Mouse (Mus musculus) hindbrain, embryonic 11.5 days (tissue): Measurements from ENCODE around the gene Pccb. TPM values are rescaled to one million over a fixed set of nuclear protein-coding genes. Genes with fewer than 3 reads are reported as not detected.

Experiments used
- ATAC-seq: fragments of 200-750 bp; cut with Nextera tagmentation; 2 replicates; pipeline ENCODE4 v1.8.0; 2017; ENCODE audit warnings: mild to moderate bottlenecking, moderate TSS enrichment, moderate library complexity; ENCODE audit not compliant: low FRiP score
- DNase-seq: peaks from one replicate; pipeline ENCODE4 v3.0.0-alpha.2; 2015; ENCODE audit warnings: low spot score
- H3K27ac ChIP-seq: fragments of 300-500 bp; sonication (generic); 2 replicates; pipeline ENCODE4 v1.5.1; 2014; ENCODE audit warnings: mild to moderate bottlenecking, low read depth, low read length
- H3K27me3 ChIP-seq: fragments of 300-500 bp; sonication (generic); 2 replicates; pipeline ENCODE4 v1.6.1; 2014; ENCODE audit warnings: mild to moderate bottlenecking, low read length, moderate library complexity, mixed read lengths; ENCODE audit not compliant: control insufficient read depth, insufficient read depth
- H3K36me3 ChIP-seq: fragments of 300-500 bp; sonication (generic); 2 replicates; pipeline ENCODE4 v1.6.1; 2014; ENCODE audit warnings: mild to moderate bottlenecking, low read length, moderate library complexity, mixed read lengths; ENCODE audit not compliant: control insufficient read depth, insufficient read depth
- H3K4me1 ChIP-seq: fragments of 300-500 bp; sonication (generic); replicated peaks from 2 replicates; pipeline ENCODE4 v1.6.1; 2014; ENCODE audit warnings: low read length, mixed read lengths; ENCODE audit not compliant: control insufficient read depth, insufficient read depth
- H3K4me2 ChIP-seq: fragments of 300-500 bp; sonication (generic); replicated peaks from 2 replicates; pipeline ENCODE4 v1.6.1; 2014; ENCODE audit warnings: mild to moderate bottlenecking, low read depth, low read length
- H3K4me3 ChIP-seq: fragments of 300-500 bp; sonication (generic); 2 replicates; pipeline ENCODE4 v1.5.1; 2014; ENCODE audit warnings: low read depth, low read length
- H3K9ac ChIP-seq: fragments of 300-500 bp; sonication (generic); 2 replicates; pipeline ENCODE4 v1.6.1; 2014; ENCODE audit warnings: low read depth, low read length
- H3K9me3 ChIP-seq: fragments of 300-500 bp; sonication (generic); 2 replicates; pipeline ENCODE4 v1.6.1; 2016; ENCODE audit warnings: low read length; ENCODE audit not compliant: control insufficient read depth
- WGBS: fragments of 180-500 bp; shearing (Covaris S2); extraction: QIAGEN DNeasy Blood & Tissue Kit; methylation state at CpG from one replicate; pipeline ENCODE4 v1.1.7; 2014; 5-methylcytosine and 5-hydroxymethylcytosine counted together
- polyA plus RNA-seq: library from polyadenylated mRNA; unstranded; fragments of >200 nt; fragmentation: Nextera tagmentation; extraction: Ambion mirVana; gene quantifications from 2 replicates; pipeline ENCODE4 v1.2.1, GENCODE M21; 2014

The Pccb gene
- polyA plus RNA-seq, 1 experiment from 2014 or later: 18.0 TPM

DNA sequence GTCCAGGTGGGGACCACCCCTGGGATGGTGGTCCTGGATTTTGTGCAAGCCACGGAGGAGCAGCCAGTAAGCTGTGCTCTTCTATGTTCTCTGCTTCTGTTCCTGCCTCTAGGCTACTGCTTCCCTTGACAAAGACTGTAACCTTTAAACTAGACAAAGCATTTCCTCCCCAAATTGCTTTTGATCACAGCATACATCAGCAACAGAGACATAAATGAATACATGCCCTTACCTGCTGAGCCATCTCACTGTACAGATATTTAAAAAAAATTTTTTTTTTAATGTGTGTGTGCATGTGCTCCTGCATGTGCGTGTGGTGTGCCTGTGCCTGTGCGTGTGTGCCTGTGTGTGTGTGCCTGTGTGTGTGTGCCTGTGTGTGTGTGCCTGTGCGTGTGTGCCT is 22.5 kb upstream of the Pccb start:
- Histone ChIP-seq H3K36me3 (no peaks in the 10 kb centered on the region), H3K4me1 (no peaks in the 10 kb centered on the region), H3K27ac (no peak overlapping the region), H3K4me3 (no peak overlapping the region), H3K4me2 (no peak overlapping the region), H3K9ac (no peak overlapping the region), H3K27me3 (no peaks in the 10 kb centered on the region), H3K9me3 (no peaks in the 10 kb centered on the region)
- WGBS: 95% methylated on average over 4 of the region's 4 CpGs
- no peak for DNase-seq
- no peak for ATAC-seq

- Histone ChIP-seq H3K27me3 (no peaks in the 10 kb centered on the region), H3K9me3 (no peaks in the 10 kb centered on the region), H3K4me3 (no peak overlapping the region), H3K4me2 (no peak overlapping the region), H3K36me3 (no peaks in the 10 kb centered on the region), H3K9ac (no peak overlapping the region), H3K4me1 (no peaks in the 10 kb centered on the region), H3K27ac (no peak overlapping the region)
- 73% methylated on average over 14 of the region's 14 CpGs for WGBS
- ATAC-seq (no peak), DNase-seq (no peak)
These were observed 18.6 kb upstream of the Pccb start for GRCm38 (mm10) chr9:101053279-101053678.

GRCm38 (mm10) chr9:101052691-101053090 is 18.0 kb upstream of the Pccb start:
- H3K27ac ChIP-seq: no peak overlapping the region
- no peaks in the 10 kb centered on the region for H3K36me3 ChIP-seq
- no peak overlapping the region for H3K4me3 ChIP-seq
- no peaks in the 10 kb centered on the region for H3K27me3 ChIP-seq
- 85% methylated on average over 6 of the region's 6 CpGs for WGBS
- no peaks in the 10 kb centered on the region for H3K4me1 ChIP-seq
- ATAC-seq (no peak), DNase-seq (no peak)
- no peak overlapping the region for H3K9ac ChIP-seq
- no peaks in the 10 kb centered on the region for H3K9me3 ChIP-seq
- no peak overlapping the region for H3K4me2 ChIP-seq

DNA sequence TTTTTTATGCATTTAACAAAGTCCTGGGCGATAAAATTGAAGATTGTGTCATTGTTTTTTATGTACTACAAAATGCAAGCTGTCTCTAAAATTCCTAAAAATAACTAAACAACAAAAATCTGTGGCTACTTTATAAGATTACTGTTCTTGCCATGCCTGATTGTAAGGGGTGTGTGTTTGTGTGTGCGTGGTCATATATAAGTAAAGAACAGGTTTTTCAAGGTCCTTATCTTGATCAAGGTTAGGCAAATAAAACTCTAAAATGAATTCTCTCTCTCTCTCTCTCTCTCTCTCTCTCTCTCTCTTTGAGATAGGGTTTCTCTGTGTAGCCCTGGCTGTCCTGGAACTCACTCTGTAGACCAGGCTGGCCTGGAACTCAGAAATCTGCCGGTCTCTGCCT is 17.3 kb upstream of the Pccb start:
- Histone ChIP-seq H3K36me3 (no peaks in the 10 kb centered on the region), H3K4me2 (no peak overlapping the region), H3K4me3 (no peak overlapping the region), H3K27me3 (no peaks in the 10 kb centered on the region), H3K9me3 (no peaks in the 10 kb centered on the region), H3K9ac (no peak overlapping the region), H3K27ac (no peak overlapping the region), H3K4me1 (no peaks in the 10 kb centered on the region)
- ATAC-seq: no peak
- 95% methylated on average over 3 of the region's 3 CpGs for WGBS
- no peak for DNase-seq

GRCm38 (mm10) chr9:101045710-101046338 is 11.1 kb upstream of the Pccb start:
- peak; percentile 13 for DNase-seq
- Histone ChIP-seq H3K4me1 (no peaks in the 10 kb centered on the region), H3K27ac (no peak overlapping the region), H3K9ac (no peak overlapping the region), H3K27me3 (no peaks in the 10 kb centered on the region), H3K4me3 (no peak overlapping the region), H3K36me3 (no peaks in the 10 kb centered on the region), H3K4me2 (no peak overlapping the region), H3K9me3 (no peaks in the 10 kb centered on the region)
- 67% methylated on average over 15 of the region's 15 CpGs for WGBS
- ATAC-seq: no peak

- H3K4me3 ChIP-seq: no peak overlapping the region
- WGBS: 83% methylated on average over 9 of the region's 9 CpGs
- ATAC-seq: no peak
These were observed 7.6 kb upstream of the Pccb start for GRCm38 (mm10) chr9:101042249-101042648.

GRCm38 (mm10) chr9:101041508-101041907 is 6.8 kb upstream of the Pccb start:
- ATAC-seq: no peak
- H3K4me3 ChIP-seq: no peak overlapping the region
- no peak overlapping the region for H3K9ac ChIP-seq
- H3K4me1 ChIP-seq: no peaks in the 10 kb centered on the region
- no peaks in the 10 kb centered on the region for H3K9me3 ChIP-seq
- no peak for DNase-seq
- no peak overlapping the region for H3K27ac ChIP-seq
- no peak overlapping the region for H3K4me2 ChIP-seq
- 75% methylated on average over 5 of the region's 5 CpGs for WGBS
- H3K36me3 ChIP-seq: no peaks in the 10 kb centered on the region
- no peaks in the 10 kb centered on the region for H3K27me3 ChIP-seq

More at GRCm38 (mm10) chr9:101042249-101042648, 7.6 kb upstream of the Pccb start:
- no peaks in the 10 kb centered on the region for H3K9me3 ChIP-seq
- no peak overlapping the region for H3K4me2 ChIP-seq
- DNase-seq: no peak
- no peaks in the 10 kb centered on the region for H3K4me1 ChIP-seq
- H3K36me3 ChIP-seq: no peaks in the 10 kb centered on the region
- no peaks in the 10 kb centered on the region for H3K27me3 ChIP-seq
- H3K9ac ChIP-seq: no peak overlapping the region
- H3K27ac ChIP-seq: no peak overlapping the region

GRCm38 (mm10) chr9:101038634-101039033 is 3.9 kb upstream of the Pccb start:
- Histone ChIP-seq H3K9me3 (no peaks in the 10 kb centered on the region), H3K36me3 (no peaks in the 10 kb centered on the region), H3K27ac (no peak overlapping the region), H3K9ac (no peak overlapping the region), H3K4me2 (no peak overlapping the region), H3K4me3 (no peak overlapping the region), H3K27me3 (no peaks in the 10 kb centered on the region), H3K4me1 (no peaks in the 10 kb centered on the region)
- ATAC-seq: no peak
- WGBS: 86% methylated on average over 5 of the region's 5 CpGs
- no peak for DNase-seq

GRCm38 (mm10) chr9:101037396-101037795 is 2.7 kb upstream of the Pccb start:
- Histone ChIP-seq H3K4me1 (no peaks in the 10 kb centered on the region), H3K4me2 (no peak overlapping the region), H3K27me3 (no peaks in the 10 kb centered on the region), H3K9ac (no peak overlapping the region), H3K36me3 (no peaks in the 10 kb centered on the region), H3K27ac (no peak overlapping the region), H3K9me3 (no peaks in the 10 kb centered on the region), H3K4me3 (no peak overlapping the region)
- 64% methylated on average over 7 of the region's 7 CpGs for WGBS
- DNase-seq (no peak), ATAC-seq (no peak)
